Mouse (Mus musculus) G1E (cell line): Measurements from ENCODE around the gene Wdr25. TPM values are rescaled to one million over a fixed set of nuclear protein-coding genes. Genes with fewer than 3 reads are reported as not detected.

ENCODE experiments used
- ATAC-seq: 2 replicates; pipeline ENCODE4 v1.8.0; 2016; ENCODE audit warnings: mild to moderate bottlenecking; ENCODE audit not compliant: insufficient number of reproducible peaks, poor library complexity, low FRiP score, severe bottlenecking; ENCODE audit errors: extremely low read depth
- DNase-seq: peaks from one replicate; pipeline ENCODE4 v3.0.0; 2012; ENCODE audit warnings: low spot score
- H3K27me3 ChIP-seq: 2 replicates; pipeline ENCODE4 v1.6.1; 2012; ENCODE audit warnings: mild to moderate bottlenecking, low read length, inconsistent platforms; ENCODE audit not compliant: insufficient read depth
- H3K36me3 ChIP-seq: replicated peaks from 2 replicates; pipeline ENCODE3; 2012; ENCODE audit warnings: mild to moderate bottlenecking, inconsistent platforms
- H3K4me1 ChIP-seq: 2 replicates; pipeline ENCODE4 v1.6.1; 2012; ENCODE audit warnings: low read depth, low read length, inconsistent platforms, mixed read lengths; ENCODE audit not compliant: insufficient read depth
- H3K4me3 ChIP-seq: 2 replicates; pipeline ENCODE4 v1.5.1; 2012; ENCODE audit warnings: low read depth, mild to moderate bottlenecking, inconsistent platforms, low read length, moderate library complexity, mixed read lengths
- H3K9me3 ChIP-seq: replicated peaks from 2 replicates; pipeline ENCODE4 v1.6.1; 2012; ENCODE audit warnings: inconsistent platforms
- CTCF ChIP-seq: IDR thresholded peaks from 2 replicates; pipeline ENCODE4 v1.5.1; 2012; ENCODE audit warnings: low read depth, low read length, inconsistent platforms, mixed read lengths
- GATA1 ChIP-seq: IDR thresholded peaks from 2 replicates; pipeline ENCODE4 v1.6.1; 2012; ENCODE audit warnings: borderline replicate concordance, low read length, inconsistent platforms, mixed read lengths
- GATA2 ChIP-seq: IDR thresholded peaks from 2 replicates; pipeline ENCODE4 v1.6.1; 2012; ENCODE audit warnings: low read depth, low read length, inconsistent platforms, borderline replicate concordance
- POLR2AphosphoS5 ChIP-seq: IDR thresholded peaks from 2 replicates; pipeline ENCODE4 v1.6.1; 2012; ENCODE audit warnings: low read depth, low read length, inconsistent platforms; ENCODE audit not compliant: insufficient replicate concordance
- TAL1 ChIP-seq: conservative IDR thresholded peaks from 2 replicates; pipeline ENCODE4 v1.6.1; 2012; ENCODE audit warnings: low read depth, low read length, inconsistent platforms, mixed read lengths
- polyA plus RNA-seq: library from polyadenylated mRNA; stranded (reverse); fragments of >175 nt; gene quantifications from 2 replicates; pipeline ENCODE4 v1.2.3, GENCODE M21; 2012
- total RNA-seq, 2 experiments: library from RNA; stranded (forward) in 1 of 2; stranded (reverse) in 1 of 2; fragments of 200-1000 nt in 1 of 2; fragments of >200 nt in 1 of 2; fragmentation: Nextera tagmentation in 1 of 2; gene quantifications; 2 replicates each; pipeline ENCODE4 v1.2.3; 2014 to 2017

Gene Wdr25
- total and polyA plus RNA-seq, 3 experiments = 7.0 to 10.1 (median 7.9) TPM

DNA sequence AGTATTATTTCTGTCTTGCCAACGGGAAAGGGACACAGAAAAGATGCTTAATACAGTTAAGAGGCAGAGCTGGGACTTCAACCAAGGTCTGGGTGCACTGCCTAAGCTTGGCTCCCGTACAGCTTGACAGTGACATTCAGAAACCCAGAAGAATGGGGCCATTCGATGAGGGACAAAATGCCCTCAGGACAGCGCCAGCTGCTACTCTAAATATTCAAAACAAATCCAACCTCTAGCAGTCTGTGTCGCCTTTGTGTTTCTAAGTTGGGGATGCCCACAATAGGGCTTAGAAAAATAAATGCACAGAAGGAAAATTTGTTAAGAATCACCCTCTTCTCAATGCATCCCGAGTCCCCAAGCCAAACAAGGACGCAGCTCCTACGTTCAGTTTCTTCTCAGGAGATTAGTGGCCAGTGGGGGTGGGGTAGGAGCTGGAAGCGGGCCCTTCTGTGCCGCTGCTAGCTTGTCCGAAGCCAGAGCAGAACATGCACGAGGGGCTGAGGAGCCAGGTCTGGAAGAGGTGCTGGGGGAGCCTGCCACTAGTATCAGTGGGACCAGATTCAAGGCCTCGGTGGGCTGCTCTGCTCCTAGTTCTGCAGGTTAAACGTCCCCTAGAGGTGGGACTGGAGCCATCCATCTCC, 144.9 kb downstream of the Wdr25 start:
- H3K4me3 ChIP-seq = peak overlapping the region; percentile 25; the same call in 1 of the 2 replicates
- DNase-seq (no peak), ATAC-seq (no peak)
- no peaks in the 10 kb centered on the region for H3K4me1 ChIP-seq
- H3K36me3 ChIP-seq = no peaks in the 10 kb centered on the region
- H3K27me3 ChIP-seq = no peaks in the 10 kb centered on the region; the same call in 1 of the 2 replicates
- TF ChIP-seq CTCF (no peak), POLR2AphosphoS5 (no peak), GATA1 (no peak), TAL1 (no peak), GATA2 (no peak)
- peaks cover 98% of the 10 kb centered on the region for H3K9me3 ChIP-seq

GRCm38 (mm10) chr12:109039311-109039710, 145.9 kb downstream of the Wdr25 start:
- DNase-seq (no peak), ATAC-seq (no peak)
- H3K4me3 ChIP-seq = peak overlapping the region; percentile 21; the same call in 1 of the 2 replicates
- H3K4me1 ChIP-seq = no peaks in the 10 kb centered on the region
- peaks cover 98% of the 10 kb centered on the region for H3K9me3 ChIP-seq
- no peaks in the 10 kb centered on the region for H3K36me3 ChIP-seq
- no peaks in the 10 kb centered on the region; the same call in 1 of the 2 replicates for H3K27me3 ChIP-seq
- TF ChIP-seq TAL1 = no peak
- TF ChIP-seq POLR2AphosphoS5 = no peak
- no peak for TF ChIP-seq GATA1
- no peak for TF ChIP-seq GATA2

DNA sequence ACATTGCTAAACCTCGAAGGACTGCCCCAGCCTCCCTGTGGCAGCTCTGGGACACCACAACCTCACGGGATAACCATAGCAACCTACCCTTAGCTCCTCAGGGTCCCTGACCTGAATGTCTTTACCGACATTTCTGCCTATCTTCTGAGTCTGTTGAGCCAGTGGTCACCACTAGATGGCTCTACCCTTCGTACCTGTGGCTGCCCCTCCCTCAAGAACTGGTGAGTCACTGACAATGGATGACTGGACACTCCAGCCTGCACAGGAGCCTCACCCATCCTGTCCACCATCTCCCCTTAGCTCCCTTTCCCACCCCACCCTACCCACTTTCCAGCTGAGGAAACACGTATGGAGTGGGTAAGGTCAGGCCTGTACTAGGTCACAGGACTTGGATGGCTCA, 151.1 kb downstream of the Wdr25 start:
- TF ChIP-seq GATA1 = no peak
- TF ChIP-seq CTCF = no peak
- no peak for TF ChIP-seq POLR2AphosphoS5
- TF ChIP-seq GATA2 = no peak
- no peak for TF ChIP-seq TAL1
- Histone ChIP-seq H3K27me3 (no peaks in the 10 kb centered on the region; the same call in 1 of the 2 replicates), H3K9me3 (peaks cover 96% of the 10 kb centered on the region), H3K4me3 (no peak overlapping the region), H3K36me3 (no peaks in the 10 kb centered on the region), H3K4me1 (no peaks in the 10 kb centered on the region)
- DNase-seq (no peak), ATAC-seq (no peak)

GRCm38 (mm10) chr12:109045581-109045980, 152.2 kb downstream of the Wdr25 start:
- no peaks in the 10 kb centered on the region for H3K36me3 ChIP-seq
- TF ChIP-seq TAL1 (no peak), GATA1 (no peak), CTCF (no peak), POLR2AphosphoS5 (no peak), GATA2 (no peak)
- peaks cover 96% of the 10 kb centered on the region for H3K9me3 ChIP-seq
- no peak for ATAC-seq
- no peaks in the 10 kb centered on the region; the same call in 1 of the 2 replicates for H3K27me3 ChIP-seq
- H3K4me1 ChIP-seq = no peaks in the 10 kb centered on the region
- no peak overlapping the region for H3K4me3 ChIP-seq
- no peak for DNase-seq

DNA sequence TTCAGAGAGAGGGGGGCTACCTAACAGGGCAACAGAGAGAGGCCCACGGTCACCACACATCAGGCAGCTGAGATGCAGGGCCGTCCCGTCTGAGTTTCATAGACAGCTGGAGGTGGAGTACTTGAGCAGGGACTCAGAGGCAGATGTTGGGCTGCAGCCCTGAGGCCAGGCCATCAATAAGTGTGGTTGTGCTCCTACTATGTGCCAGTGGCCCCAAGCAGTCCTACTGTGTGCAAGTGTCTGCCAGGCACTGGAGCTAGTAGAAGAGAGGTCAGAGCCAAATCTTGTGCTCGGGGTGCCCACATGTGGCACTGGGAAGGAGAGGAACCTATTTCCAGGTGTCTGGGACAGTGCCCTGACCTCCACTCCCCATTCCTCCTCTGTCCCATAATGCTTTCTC, 156.5 kb downstream of the Wdr25 start:
- DNase-seq (no peak), ATAC-seq (no peak)
- Histone ChIP-seq H3K36me3 (no peaks in the 10 kb centered on the region), H3K4me3 (no peak overlapping the region), H3K4me1 (no peaks in the 10 kb centered on the region), H3K9me3 (peaks cover 97% of the 10 kb centered on the region), H3K27me3 (no peaks in the 10 kb centered on the region; the same call in 1 of the 2 replicates)
- no peak for TF ChIP-seq CTCF
- TF ChIP-seq GATA2 = no peak
- TF ChIP-seq POLR2AphosphoS5 = no peak
- TF ChIP-seq GATA1 = no peak
- TF ChIP-seq TAL1 = no peak

DNA sequence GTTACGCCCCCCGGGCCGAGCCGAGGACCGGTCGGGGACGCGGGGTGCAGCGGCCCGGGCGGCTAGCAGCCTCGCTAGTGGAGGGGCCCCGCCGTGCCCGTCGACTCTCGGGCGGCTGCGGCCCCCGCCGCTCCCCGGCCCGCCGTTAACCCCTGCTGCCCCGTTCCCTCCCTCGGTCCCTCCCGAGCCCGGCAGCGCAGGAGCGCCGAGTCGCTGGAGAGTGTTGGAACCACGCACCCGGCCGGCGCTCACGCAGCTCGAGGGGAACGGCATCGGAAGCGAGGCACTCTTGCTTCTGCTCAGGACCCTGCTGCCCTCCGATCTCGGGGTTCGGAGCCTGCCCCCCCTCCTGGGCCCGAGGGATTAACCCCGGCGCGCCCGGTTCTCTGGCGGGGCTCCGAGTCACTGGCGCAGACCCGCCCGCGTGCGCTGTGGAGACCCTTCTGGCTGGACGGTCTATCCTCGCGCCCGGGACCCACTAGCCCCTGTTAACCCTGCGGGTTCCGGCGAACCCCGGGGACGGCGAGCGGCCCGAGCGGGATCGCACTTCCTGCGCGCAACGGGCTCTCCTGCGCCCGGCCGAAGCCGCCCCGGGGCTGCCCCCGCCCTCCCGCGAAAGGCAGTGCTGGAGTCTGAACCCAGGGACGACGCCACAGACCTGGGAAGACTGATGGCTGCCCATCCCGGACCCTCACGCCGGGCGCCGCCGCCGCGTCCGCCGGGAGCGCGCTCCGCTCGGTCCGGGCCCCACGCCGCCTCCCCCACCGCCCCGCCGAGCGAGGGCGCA, 159.8 kb downstream of the Wdr25 start:
- Histone ChIP-seq H3K4me1 (no peaks in the 10 kb centered on the region), H3K27me3 (no peaks in the 10 kb centered on the region; the same call in 1 of the 2 replicates), H3K36me3 (no peaks in the 10 kb centered on the region), H3K4me3 (peak overlapping the region; percentile 25; the same call in 1 of the 2 replicates), H3K9me3 (peaks cover 96% of the 10 kb centered on the region)
- ATAC-seq (no peak), DNase-seq (no peak)
- no peak for TF ChIP-seq CTCF
- TF ChIP-seq POLR2AphosphoS5 = no peak
- no peak for TF ChIP-seq GATA2
- TF ChIP-seq GATA1 = no peak
- no peak for TF ChIP-seq TAL1
